Mouse (Mus musculus) heart, embryonic 15.5 days (tissue): ENCODE results near the gene Rabep2. TPM values are rescaled to one million over a fixed set of nuclear protein-coding genes. Genes with fewer than 3 reads are reported as not detected.

Experiments
- ATAC-seq: fragments of 200-750 bp; cut with Nextera tagmentation; replicated peaks from 2 replicates; pipeline ENCODE4 v1.8.0; 2017; ENCODE audit warnings: low read depth, moderate TSS enrichment; ENCODE audit not compliant: insufficient number of reproducible peaks, insufficient read depth, low FRiP score
- H3K27ac ChIP-seq: fragments of 300-500 bp; sonication (generic); 2 replicates; pipeline ENCODE4 v1.5.1; 2015; ENCODE audit warnings: mild to moderate bottlenecking, inconsistent platforms
- H3K27me3 ChIP-seq: fragments of 300-500 bp; sonication (generic); 2 replicates; pipeline ENCODE4 v1.6.1; 2015; ENCODE audit warnings: inconsistent platforms
- H3K36me3 ChIP-seq: fragments of 300-500 bp; sonication (generic); 2 replicates; pipeline ENCODE4 v1.6.1; 2015; ENCODE audit warnings: mild to moderate bottlenecking, inconsistent platforms
- H3K4me1 ChIP-seq: fragments of 300-500 bp; sonication (generic); replicated peaks from 2 replicates; pipeline ENCODE4 v1.6.1; 2015; ENCODE audit warnings: inconsistent platforms
- H3K4me2 ChIP-seq: fragments of 300-500 bp; sonication (generic); 2 replicates; pipeline ENCODE4 v1.6.1; 2015; ENCODE audit warnings: inconsistent platforms, mild to moderate bottlenecking, moderate library complexity
- H3K4me3 ChIP-seq: fragments of 300-500 bp; sonication (generic); 2 replicates; pipeline ENCODE4 v1.5.1; 2015; ENCODE audit warnings: mild to moderate bottlenecking, inconsistent platforms
- H3K9ac ChIP-seq: fragments of 300-500 bp; sonication (generic); 2 replicates; pipeline ENCODE4 v1.6.1; 2015; ENCODE audit warnings: mild to moderate bottlenecking, inconsistent platforms
- H3K9me3 ChIP-seq: fragments of 300-500 bp; sonication (generic); replicated peaks from 2 replicates; pipeline ENCODE4 v1.6.1; 2016; ENCODE audit warnings: inconsistent platforms
- WGBS: fragments of 180-500 bp; shearing (Covaris S2); methylation state at CpG from one replicate; pipeline ENCODE4 v1.1.7; 2015; ENCODE audit warnings: mixed read lengths; 5-methylcytosine and 5-hydroxymethylcytosine counted together
- polyA plus RNA-seq: library from polyadenylated mRNA; unstranded; fragments of >200 nt; fragmentation: Nextera tagmentation; extraction: Ambion mirVana; gene quantifications from 2 replicates; pipeline ENCODE4 v1.2.1, GENCODE M21; 2015

Rabep2 gene
- polyA plus RNA-seq, 1 experiment from 2014 or later: 16.3 TPM

DNA sequence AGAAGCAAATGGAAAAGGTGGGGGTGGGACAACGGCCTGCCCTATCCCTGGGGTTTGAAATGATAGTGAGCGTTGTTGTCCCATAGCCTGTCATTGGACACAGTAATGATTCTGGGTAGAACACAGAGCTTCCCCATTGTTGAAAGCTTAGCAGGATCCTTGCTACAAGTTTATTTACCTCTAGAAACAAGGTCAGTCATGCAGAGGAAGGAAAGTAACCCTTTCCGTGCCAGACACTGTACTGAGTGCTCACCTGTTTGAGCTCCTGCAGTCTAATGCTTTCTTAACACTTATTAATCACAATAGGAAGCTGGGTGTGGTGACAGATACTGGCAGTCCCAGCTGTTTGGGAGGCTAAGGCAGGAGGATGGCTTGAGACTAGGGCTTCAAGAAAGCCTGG, 7.2 kb downstream of the Rabep2 start:
- Histone ChIP-seq H3K9me3 (no peaks in the 10 kb centered on the region), H3K27ac (no peak overlapping the region), H3K27me3 (no peaks in the 10 kb centered on the region), H3K4me1 (no peaks in the 10 kb centered on the region), H3K36me3 (peaks cover 37% of the 10 kb centered on the region), H3K9ac (no peak overlapping the region), H3K4me3 (no peak overlapping the region), H3K4me2 (no peak overlapping the region)
- ATAC-seq: no peak
- 80% methylated on average over 3 of the region's 3 CpGs for WGBS

- no peaks in the 10 kb centered on the region for H3K9me3 ChIP-seq
- H3K27me3 ChIP-seq: no peaks in the 10 kb centered on the region
- WGBS: 16% methylated on average over 8 of the region's 8 CpGs
- no peak overlapping the region for H3K4me2 ChIP-seq
- no peak overlapping the region for H3K4me3 ChIP-seq
- no peak overlapping the region for H3K9ac ChIP-seq
- H3K27ac ChIP-seq: no peak overlapping the region
- H3K36me3 ChIP-seq: peaks cover 32% of the 10 kb centered on the region
- no peak; the same call in 1 of the 2 replicates for ATAC-seq
- no peaks in the 10 kb centered on the region for H3K4me1 ChIP-seq
Observed at GRCm38 (mm10) chr7:126436851-126437250, 8.3 kb downstream of the Rabep2 start.

- WGBS: 79% methylated on average over 9 of the region's 9 CpGs
- no peaks in the 10 kb centered on the region for H3K4me1 ChIP-seq
- no peaks in the 10 kb centered on the region for H3K9me3 ChIP-seq
- H3K9ac ChIP-seq: no peak overlapping the region
- no peak overlapping the region for H3K4me3 ChIP-seq
- no peak overlapping the region for H3K4me2 ChIP-seq
- ATAC-seq: no peak
- peaks cover 25% of the 10 kb centered on the region for H3K36me3 ChIP-seq
- H3K27me3 ChIP-seq: no peaks in the 10 kb centered on the region
- H3K27ac ChIP-seq: no peak overlapping the region
Observed at GRCm38 (mm10) chr7:126440134-126440533, 11.6 kb downstream of the Rabep2 start.

- Histone ChIP-seq H3K9me3 (no peaks in the 10 kb centered on the region), H3K4me3 (no peak overlapping the region), H3K27ac (no peak overlapping the region), H3K27me3 (no peaks in the 10 kb centered on the region), H3K36me3 (peaks cover 40% of the 10 kb centered on the region), H3K4me1 (no peaks in the 10 kb centered on the region), H3K4me2 (no peak overlapping the region), H3K9ac (no peak overlapping the region)
- no peak for ATAC-seq
- WGBS: 91% methylated on average over 10 of the region's 10 CpGs
Observed at GRCm38 (mm10) chr7:126443997-126444396, 15.4 kb downstream of the Rabep2 start.

DNA sequence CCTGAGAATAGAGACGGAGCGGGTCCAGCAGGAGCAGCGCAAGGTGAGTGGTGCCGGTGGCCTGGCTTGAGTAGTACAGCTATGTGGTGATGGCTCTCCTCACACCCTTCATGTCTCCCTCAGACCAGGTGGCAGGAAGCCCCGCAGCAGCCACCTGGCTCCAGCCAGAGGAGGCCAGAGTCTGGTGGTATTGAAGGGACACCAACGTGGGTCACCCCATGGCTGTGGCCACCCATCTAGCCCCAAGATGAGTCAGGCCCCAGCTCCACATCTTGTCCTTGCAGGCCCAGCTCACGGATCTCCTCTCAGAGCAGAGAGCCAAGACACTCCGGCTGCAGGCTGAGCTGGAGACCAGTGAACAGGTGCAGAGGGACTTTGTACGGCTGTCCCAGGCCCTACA, 16.0 kb downstream of the Rabep2 start:
- H3K9me3 ChIP-seq: no peaks in the 10 kb centered on the region
- H3K4me1 ChIP-seq: no peaks in the 10 kb centered on the region
- no peak overlapping the region for H3K9ac ChIP-seq
- no peak overlapping the region for H3K27ac ChIP-seq
- WGBS: 92% methylated on average over 9 of the region's 9 CpGs
- ATAC-seq: no peak
- no peaks in the 10 kb centered on the region for H3K27me3 ChIP-seq
- no peak overlapping the region for H3K4me2 ChIP-seq
- H3K4me3 ChIP-seq: no peak overlapping the region
- peaks cover 40% of the 10 kb centered on the region for H3K36me3 ChIP-seq

- Histone ChIP-seq H3K36me3 (peaks cover 35% of the 10 kb centered on the region), H3K27me3 (no peaks in the 10 kb centered on the region), H3K9ac (no peak overlapping the region), H3K4me3 (no peak overlapping the region), H3K27ac (no peak overlapping the region), H3K9me3 (no peaks in the 10 kb centered on the region), H3K4me2 (no peak overlapping the region), H3K4me1 (no peaks in the 10 kb centered on the region)
- WGBS: 90% methylated on average over 15 of the region's 15 CpGs
- no peak for ATAC-seq
Observed at GRCm38 (mm10) chr7:126445104-126445815, 16.7 kb downstream of the Rabep2 start.

DNA sequence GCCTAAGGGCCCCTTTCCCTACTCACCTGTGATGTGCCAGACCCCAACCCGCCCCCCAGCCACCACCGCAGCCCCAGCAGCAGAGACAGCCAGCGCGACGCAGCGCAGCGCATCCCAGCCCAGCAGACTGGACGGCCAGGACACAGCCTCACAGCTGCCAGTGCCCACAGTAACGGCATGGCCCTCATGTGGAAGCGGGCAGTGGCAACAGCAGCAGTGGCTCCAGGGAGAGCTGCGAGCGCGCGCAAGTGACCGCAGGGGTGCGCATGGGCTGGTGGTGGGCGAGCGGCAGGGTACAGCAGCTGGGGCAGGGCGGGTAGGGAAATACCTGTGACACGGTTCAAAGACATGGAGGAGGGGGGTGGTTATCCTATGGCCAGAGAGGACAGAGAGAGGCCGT, 17.7 kb downstream of the Rabep2 start:
- WGBS: 86% methylated on average over 21 of the region's 21 CpGs
- no peak for ATAC-seq
- H3K4me2 ChIP-seq: no peak overlapping the region
- peaks cover 34% of the 10 kb centered on the region for H3K36me3 ChIP-seq
- no peak overlapping the region for H3K27ac ChIP-seq
- H3K4me1 ChIP-seq: no peaks in the 10 kb centered on the region
- no peak overlapping the region for H3K4me3 ChIP-seq
- no peaks in the 10 kb centered on the region for H3K9me3 ChIP-seq
- H3K27me3 ChIP-seq: no peaks in the 10 kb centered on the region
- no peak overlapping the region for H3K9ac ChIP-seq

- Histone ChIP-seq H3K9me3 (no peaks in the 10 kb centered on the region), H3K4me2 (no peak overlapping the region), H3K36me3 (peaks cover 34% of the 10 kb centered on the region; the same call in 1 of the 2 replicates), H3K4me3 (no peak overlapping the region), H3K27me3 (no peaks in the 10 kb centered on the region; the same call in 1 of the 2 replicates), H3K27ac (no peak overlapping the region), H3K9ac (no peak overlapping the region), H3K4me1 (no peaks in the 10 kb centered on the region)
- 89% methylated on average over 19 of the region's 19 CpGs for WGBS
- ATAC-seq: no peak
Observed at GRCm38 (mm10) chr7:126448481-126448880, 19.9 kb downstream of the Rabep2 start.

DNA sequence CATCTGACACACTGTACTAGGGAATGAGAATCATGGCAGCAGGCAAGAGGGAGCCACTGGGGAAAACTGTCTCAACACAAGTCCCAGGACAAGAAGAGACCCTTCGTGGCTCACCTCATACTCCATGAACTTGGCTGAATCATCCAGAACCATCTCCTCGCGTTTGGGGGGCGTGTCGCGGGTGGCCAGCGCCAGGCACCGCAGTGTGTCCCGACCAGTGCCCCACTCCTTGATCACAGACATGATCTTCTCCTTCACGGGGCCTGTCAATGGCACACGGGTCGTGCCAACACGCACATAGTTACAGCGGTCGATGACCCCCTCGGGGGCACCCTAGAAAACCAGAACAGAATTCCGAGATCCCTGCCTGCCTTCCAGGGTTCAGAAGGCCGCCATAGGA, 21.4 kb downstream of the Rabep2 start:
- Histone ChIP-seq H3K4me3 (no peak overlapping the region), H3K4me1 (no peaks in the 10 kb centered on the region), H3K36me3 (peaks cover 22% of the 10 kb centered on the region; the same call in 1 of the 2 replicates), H3K27me3 (no peaks in the 10 kb centered on the region; the same call in 1 of the 2 replicates), H3K27ac (no peak overlapping the region), H3K4me2 (no peak overlapping the region), H3K9ac (no peak overlapping the region), H3K9me3 (no peaks in the 10 kb centered on the region)
- WGBS: 81% methylated on average over 18 of the region's 18 CpGs
- ATAC-seq: no peak

DNA sequence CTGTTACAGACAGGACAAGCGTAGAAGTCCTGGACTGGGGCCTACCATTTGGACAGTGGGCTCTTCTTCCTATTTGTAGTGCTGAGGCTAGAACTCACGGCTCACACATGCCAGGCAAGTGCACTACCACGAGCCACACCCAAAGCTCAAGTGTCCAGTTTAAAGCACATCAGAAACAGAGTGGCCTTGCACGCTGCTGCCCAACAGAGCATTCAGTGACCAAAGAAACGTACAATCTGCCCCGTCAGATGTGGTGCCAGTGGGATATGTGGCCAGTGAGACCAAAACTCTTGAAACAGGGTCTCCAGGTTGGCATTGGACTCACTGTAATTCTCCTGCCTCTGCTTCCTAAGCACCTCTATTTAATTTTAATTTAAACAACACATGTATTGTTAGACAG, 22.1 kb downstream of the Rabep2 start:
- no peaks in the 10 kb centered on the region; the same call in 1 of the 2 replicates for H3K27me3 ChIP-seq
- peaks cover 16% of the 10 kb centered on the region; the same call in 1 of the 2 replicates for H3K36me3 ChIP-seq
- H3K4me2 ChIP-seq: no peak overlapping the region
- no peak overlapping the region for H3K27ac ChIP-seq
- H3K4me1 ChIP-seq: no peaks in the 10 kb centered on the region
- WGBS: 87% methylated on average over 6 of the region's 6 CpGs
- no peaks in the 10 kb centered on the region for H3K9me3 ChIP-seq
- no peak overlapping the region for H3K4me3 ChIP-seq
- no peak overlapping the region for H3K9ac ChIP-seq
- ATAC-seq: no peak

GRCm38 (mm10) chr7:126452244-126452643, 23.7 kb downstream of the Rabep2 start:
- no peak overlapping the region for H3K27ac ChIP-seq
- no peaks in the 10 kb centered on the region; the same call in 1 of the 2 replicates for H3K27me3 ChIP-seq
- no peak overlapping the region for H3K4me2 ChIP-seq
- H3K9me3 ChIP-seq: no peaks in the 10 kb centered on the region
- no peak for ATAC-seq
- no peak overlapping the region for H3K9ac ChIP-seq
- H3K4me3 ChIP-seq: no peak overlapping the region
- 88% methylated on average over 3 of the region's 3 CpGs for WGBS
- H3K4me1 ChIP-seq: no peaks in the 10 kb centered on the region
- 0 out of 2 replicates have a peak, but pooled peaks cover 6% of the 10 kb centered on the region for H3K36me3 ChIP-seq

- Histone ChIP-seq H3K27me3 (no peaks in the 10 kb centered on the region; the same call in 1 of the 2 replicates), H3K9me3 (no peaks in the 10 kb centered on the region), H3K4me3 (no peak overlapping the region), H3K27ac (no peak overlapping the region), H3K9ac (no peak overlapping the region), H3K36me3 (no peaks in the 10 kb centered on the region), H3K4me1 (peaks cover 8% of the 10 kb centered on the region), H3K4me2 (no peak overlapping the region)
- no peak for ATAC-seq
- 67% methylated on average over 7 of the region's 7 CpGs for WGBS
Observed at GRCm38 (mm10) chr7:126453861-126454260, 25.3 kb downstream of the Rabep2 start.
